Mouse (Mus musculus) forebrain, embryonic 13.5 days (tissue): Measurements from ENCODE around the gene Dcaf8. TPM values are rescaled to one million over a fixed set of nuclear protein-coding genes. Genes with fewer than 3 reads are reported as not detected.

Experiments
- ATAC-seq: fragments of 200-750 bp; cut with Nextera tagmentation; 2 replicates; pipeline ENCODE4 v1.8.0; 2017
- H3K27ac ChIP-seq: fragments of 300-500 bp; sonication (generic); 2 replicates; pipeline ENCODE4 v1.5.1; 2015; ENCODE audit warnings: inconsistent platforms, mild to moderate bottlenecking, moderate library complexity
- H3K27me3 ChIP-seq: fragments of 300-500 bp; sonication (generic); 2 replicates; pipeline ENCODE4 v1.6.1; 2015; ENCODE audit warnings: mild to moderate bottlenecking, inconsistent platforms
- H3K36me3 ChIP-seq: fragments of 300-500 bp; sonication (generic); 2 replicates; pipeline ENCODE4 v1.6.1; 2015; ENCODE audit warnings: mild to moderate bottlenecking, inconsistent platforms; ENCODE audit not compliant: poor library complexity, severe bottlenecking
- H3K4me1 ChIP-seq: fragments of 300-500 bp; sonication (generic); 2 replicates; pipeline ENCODE4 v1.6.1; 2015; ENCODE audit warnings: inconsistent platforms
- H3K4me2 ChIP-seq: fragments of 300-500 bp; sonication (generic); 2 replicates; pipeline ENCODE4 v1.6.1; 2015; ENCODE audit warnings: inconsistent platforms, mild to moderate bottlenecking, moderate library complexity
- H3K4me3 ChIP-seq: fragments of 300-500 bp; sonication (generic); 2 replicates; pipeline ENCODE4 v1.5.1; 2015; ENCODE audit warnings: mild to moderate bottlenecking, inconsistent platforms
- H3K9ac ChIP-seq: fragments of 300-500 bp; sonication (generic); 2 replicates; pipeline ENCODE4 v1.6.1; 2015; ENCODE audit warnings: mild to moderate bottlenecking, inconsistent platforms
- H3K9me3 ChIP-seq: fragments of 300-500 bp; sonication (generic); replicated peaks from 2 replicates; pipeline ENCODE4 v1.6.1; 2016; ENCODE audit warnings: inconsistent platforms
- WGBS: fragments of 180-500 bp; shearing (Covaris S2); methylation state at CpG from one replicate; pipeline ENCODE4 v1.1.7; 2015; 5-methylcytosine and 5-hydroxymethylcytosine counted together
- polyA plus RNA-seq: library from polyadenylated mRNA; unstranded; fragments of >200 nt; fragmentation: Nextera tagmentation; extraction: Ambion mirVana; gene quantifications from 2 replicates; pipeline ENCODE4 v1.2.1, GENCODE M21; 2015

The Dcaf8 gene
- polyA plus RNA-seq, 1 experiment from 2014 or later, result 112 TPM

- Histone ChIP-seq H3K4me1 (peaks cover 49% of the 10 kb centered on the region), H3K9me3 (no peaks in the 10 kb centered on the region), H3K9ac (no peak overlapping the region), H3K4me3 (no peak overlapping the region), H3K4me2 (no peak overlapping the region), H3K36me3 (peaks cover 65% of the 10 kb centered on the region), H3K27me3 (no peaks in the 10 kb centered on the region), H3K27ac (no peak overlapping the region)
- 92% methylated on average over 4 of the region's 4 CpGs for WGBS
- ATAC-seq, result no peak
Measured at GRCm38 (mm10) chr1:172198996-172199395, 51.1 kb downstream of the Dcaf8 start.

GRCm38 (mm10) chr1:172200161-172200560, 52.3 kb downstream of the Dcaf8 start:
- Histone ChIP-seq H3K4me2 (peak overlapping the region; percentile 95), H3K4me3 (peak overlapping the region; percentile 16), H3K36me3 (peaks cover 53% of the 10 kb centered on the region), H3K4me1 (peaks cover 61% of the 10 kb centered on the region), H3K9ac (peak overlapping the region; percentile 58), H3K27me3 (no peaks in the 10 kb centered on the region), H3K9me3 (no peaks in the 10 kb centered on the region), H3K27ac (peak overlapping the region; percentile 98)
- WGBS, result 67% methylated on average over 5 of the region's 5 CpGs
- no peak for ATAC-seq

DNA sequence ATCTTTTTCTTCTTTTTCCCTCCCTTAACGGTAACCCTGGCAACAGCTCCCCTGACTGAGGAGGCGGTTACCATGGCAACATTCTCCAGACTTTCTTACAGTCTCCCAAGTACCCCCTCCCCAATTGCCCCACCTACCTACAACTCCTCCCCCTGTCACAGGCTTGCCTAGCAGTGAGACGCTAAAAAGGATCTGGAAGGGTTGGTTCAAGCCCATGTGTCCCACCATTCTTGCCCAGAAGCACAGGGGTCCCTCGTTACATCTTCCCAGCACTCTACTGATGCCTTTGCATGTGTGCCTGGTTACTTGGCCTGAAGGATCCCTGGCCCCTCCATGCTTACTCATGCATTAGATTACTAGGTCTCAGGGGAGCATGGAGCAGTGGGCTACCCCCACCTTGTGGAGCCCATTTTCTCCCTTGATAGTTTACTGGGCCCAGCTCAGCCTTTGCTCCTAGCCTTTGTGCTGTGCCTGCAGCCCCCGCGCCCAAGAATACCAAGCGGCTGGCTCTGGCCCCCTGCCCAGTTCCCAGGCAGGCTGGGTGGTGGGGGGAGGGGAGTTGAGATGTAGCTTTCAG, 53.1 kb downstream of the Dcaf8 start:
- peak overlapping the region; percentile 58 for H3K9ac ChIP-seq
- H3K27me3 ChIP-seq, result no peaks in the 10 kb centered on the region
- peak overlapping the region; percentile 98 for H3K27ac ChIP-seq
- H3K4me3 ChIP-seq, result peak overlapping the region; percentile 24
- peaks cover 69% of the 10 kb centered on the region for H3K4me1 ChIP-seq
- peak; percentile 75 for ATAC-seq
- peaks cover 45% of the 10 kb centered on the region for H3K36me3 ChIP-seq
- H3K9me3 ChIP-seq, result no peaks in the 10 kb centered on the region
- WGBS, result 6% methylated on average over 7 of the region's 7 CpGs
- peak overlapping the region; percentile 95 for H3K4me2 ChIP-seq

- Histone ChIP-seq H3K36me3 (peaks cover 32% of the 10 kb centered on the region), H3K27me3 (no peaks in the 10 kb centered on the region), H3K27ac (peak overlapping the region; percentile 98), H3K4me2 (peak overlapping the region; percentile 95), H3K4me3 (peak overlapping the region; percentile 88), H3K4me1 (peaks cover 78% of the 10 kb centered on the region), H3K9me3 (no peaks in the 10 kb centered on the region), H3K9ac (peak overlapping the region; percentile 98)
- no peak for ATAC-seq
- 3% methylated on average over 14 of the region's 14 CpGs for WGBS
Measured at GRCm38 (mm10) chr1:172201967-172202880, 54.3 kb downstream of the Dcaf8 start.

GRCm38 (mm10) chr1:172202894-172203522, 55.1 kb downstream of the Dcaf8 start:
- peak overlapping the region; percentile 98 for H3K9ac ChIP-seq
- H3K27me3 ChIP-seq, result no peaks in the 10 kb centered on the region
- H3K36me3 ChIP-seq, result peaks cover 24% of the 10 kb centered on the region
- peak overlapping the region; percentile 88 for H3K4me3 ChIP-seq
- peak overlapping the region; percentile 98 for H3K27ac ChIP-seq
- no peaks in the 10 kb centered on the region for H3K9me3 ChIP-seq
- WGBS, result 4% methylated on average over 2 of the region's 2 CpGs
- peaks cover 81% of the 10 kb centered on the region for H3K4me1 ChIP-seq
- peak; percentile 29; the same call in 1 of the 2 replicates for ATAC-seq
- peak overlapping the region; percentile 95 for H3K4me2 ChIP-seq

DNA sequence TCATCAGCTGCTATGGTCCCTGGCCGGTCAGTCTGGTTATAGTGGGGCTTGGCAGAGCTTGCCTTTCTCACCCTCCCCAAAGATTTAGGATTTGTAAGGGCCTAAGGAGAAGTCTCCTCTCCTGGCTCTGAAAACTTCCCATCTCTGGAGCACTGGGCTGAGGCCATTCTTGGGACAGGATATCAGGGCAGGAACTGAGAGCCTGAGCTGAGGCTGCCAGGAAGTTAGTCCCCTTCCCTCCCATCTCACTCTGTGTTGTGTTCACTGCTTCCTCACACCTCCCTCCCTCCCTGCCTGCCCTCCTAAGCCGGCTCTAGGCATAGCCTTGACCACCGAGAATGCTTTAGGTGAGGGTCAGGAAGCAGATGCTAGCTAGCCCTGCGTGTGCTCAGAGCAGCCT, 55.7 kb downstream of the Dcaf8 start:
- ATAC-seq, result no peak
- Histone ChIP-seq H3K9me3 (no peaks in the 10 kb centered on the region), H3K36me3 (peaks cover 19% of the 10 kb centered on the region), H3K4me2 (peak overlapping the region; percentile 95), H3K4me1 (peaks cover 81% of the 10 kb centered on the region), H3K27ac (peak overlapping the region; percentile 98), H3K9ac (peak overlapping the region; percentile 98), H3K27me3 (no peaks in the 10 kb centered on the region), H3K4me3 (peak overlapping the region; percentile 88)
- WGBS, result 0% methylated on average over 4 of the region's 4 CpGs

DNA sequence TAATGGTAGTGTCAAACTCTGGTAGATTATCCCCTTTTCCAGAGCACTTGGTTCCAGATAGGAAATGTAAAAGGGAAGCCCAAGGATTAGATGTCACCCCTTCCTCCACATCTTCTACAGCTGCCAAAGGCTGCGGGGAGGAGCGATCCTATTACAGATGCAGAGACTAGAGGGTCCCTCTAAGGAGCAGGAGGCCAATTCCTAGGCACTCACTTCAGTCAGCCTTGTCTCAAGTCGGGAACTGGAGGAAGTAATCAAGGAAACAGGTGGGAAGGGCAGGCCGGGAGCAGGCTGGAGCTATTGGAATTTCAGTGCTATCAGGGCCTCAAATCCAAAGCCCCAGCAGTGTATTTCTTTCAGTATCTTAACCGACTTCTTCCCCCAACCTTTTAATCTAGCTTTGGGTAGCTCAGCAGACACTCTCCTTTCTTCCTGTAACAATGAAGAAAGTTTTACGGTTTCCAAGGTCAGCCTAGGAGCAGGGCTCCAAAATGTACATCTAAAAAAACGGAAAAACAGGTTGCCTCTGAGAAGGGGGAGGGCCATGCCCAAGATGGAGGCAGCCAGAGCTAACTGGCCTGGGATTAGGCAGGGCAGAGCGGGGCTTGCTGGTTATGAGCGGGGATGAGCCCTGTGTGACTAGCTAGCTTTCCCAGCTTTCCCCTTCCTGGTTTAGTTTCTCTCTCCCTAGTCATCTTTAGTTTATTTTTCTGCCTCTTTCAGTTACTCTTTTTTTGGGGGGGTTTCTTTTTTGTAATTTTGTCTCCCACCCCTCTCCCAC, 56.3 kb downstream of the Dcaf8 start:
- peak overlapping the region; percentile 98 for H3K9ac ChIP-seq
- H3K27ac ChIP-seq, result peak overlapping the region; percentile 98
- H3K4me3 ChIP-seq, result peak overlapping the region; percentile 88
- H3K9me3 ChIP-seq, result no peaks in the 10 kb centered on the region
- H3K4me1 ChIP-seq, result peaks cover 81% of the 10 kb centered on the region
- WGBS, result under 1% methylated on average over 9 of the region's 9 CpGs
- peaks cover 13% of the 10 kb centered on the region for H3K36me3 ChIP-seq
- H3K27me3 ChIP-seq, result no peaks in the 10 kb centered on the region
- ATAC-seq, result no peak
- H3K4me2 ChIP-seq, result peak overlapping the region; percentile 95

GRCm38 (mm10) chr1:172204814-172205740, 57.2 kb downstream of the Dcaf8 start:
- no peaks in the 10 kb centered on the region for H3K9me3 ChIP-seq
- peaks cover 5% of the 10 kb centered on the region for H3K36me3 ChIP-seq
- H3K4me2 ChIP-seq, result peak overlapping the region; percentile 95
- peak overlapping the region; percentile 98 for H3K27ac ChIP-seq
- peaks cover 74% of the 10 kb centered on the region for H3K4me1 ChIP-seq
- H3K4me3 ChIP-seq, result peak overlapping the region; percentile 88
- no peak for ATAC-seq
- H3K9ac ChIP-seq, result peak overlapping the region; percentile 98
- H3K27me3 ChIP-seq, result no peaks in the 10 kb centered on the region
- WGBS, result 3% methylated on average over 15 of the region's 15 CpGs

GRCm38 (mm10) chr1:172205741-172206087, 57.8 kb downstream of the Dcaf8 start:
- peak overlapping the region; percentile 98 for H3K27ac ChIP-seq
- 4% methylated on average over 3 of the region's 3 CpGs for WGBS
- H3K4me2 ChIP-seq, result peak overlapping the region; percentile 95
- peak overlapping the region; percentile 88 for H3K4me3 ChIP-seq
- peak overlapping the region; percentile 98 for H3K9ac ChIP-seq
- H3K4me1 ChIP-seq, result peaks cover 67% of the 10 kb centered on the region
- no peak for ATAC-seq
- H3K9me3 ChIP-seq, result no peaks in the 10 kb centered on the region
- H3K36me3 ChIP-seq, result no peaks in the 10 kb centered on the region
- H3K27me3 ChIP-seq, result no peaks in the 10 kb centered on the region

- H3K4me2 ChIP-seq, result peak within 1 kb of the TSS; percentile 95
- H3K27me3 ChIP-seq, result no peaks in the 10 kb centered on the region
- under 1% methylated on average over 35 of the region's 40 CpGs for WGBS
- no peaks in the 10 kb centered on the region for H3K36me3 ChIP-seq
- ATAC-seq, result peak; percentile 76
- peaks cover 61% of the 10 kb centered on the region for H3K4me1 ChIP-seq
- peak within 1 kb of the TSS; percentile 88 for H3K4me3 ChIP-seq
- H3K9me3 ChIP-seq, result no peaks in the 10 kb centered on the region
- peak within 1 kb of the TSS; percentile 98 for H3K9ac ChIP-seq
- H3K27ac ChIP-seq, result peak within 1 kb of the TSS; percentile 98
Measured at GRCm38 (mm10) chr1:172206141-172206917, 58.4 kb downstream of the Dcaf8 start, which contains the start of gene Pea15a. Gene Pea15a, minus strand, starts transcription at chr1:172206804.
